Mouse (Mus musculus) MEL (cell line): ENCODE measurements around the gene Pxylp1.
A peak's percentile ranks its signal among the peaks of the same experiment; 100 is the strongest.

Experiments used
- BHLHE40 ChIP-seq: IDR thresholded peaks from 2 replicates; pipeline ENCODE4 v1.6.1; 2012; ENCODE audit warnings: low read depth, mild to moderate bottlenecking, inconsistent platforms, low read length, improper control_type of control experiment, borderline replicate concordance
- CTCF ChIP-seq, 3 experiments: IDR thresholded peaks in 2 of 3; conservative IDR thresholded peaks in 1 of 3; 2 replicates each; pipeline ENCODE4 v1.5.1; 2011 to 2012; ENCODE audit warnings: low read length in 3 of 3, low read depth in 2 of 3, mild to moderate bottlenecking in 2 of 3, improper control_type of control experiment in 1 of 3, inconsistent platforms in 1 of 3, mixed read lengths in 1 of 3, moderate library complexity in 1 of 3; ENCODE audit not compliant: control insufficient read depth in 1 of 3, insufficient read depth in 1 of 3, poor library complexity in 1 of 3, severe bottlenecking in 1 of 3
- ELF1 ChIP-seq: IDR thresholded peaks from 2 replicates; pipeline ENCODE4 v1.6.1; 2014; ENCODE audit warnings: low read depth, mild to moderate bottlenecking, inconsistent platforms, low read length, improper control_type of control experiment, moderate library complexity
- EP300 ChIP-seq, 2 experiments: IDR thresholded peaks; 2 replicates each; pipeline ENCODE4 v1.6.1; 2011; ENCODE audit warnings: improper control_type of control experiment in 2 of 2, low read length in 2 of 2, low read depth in 1 of 2, mild to moderate bottlenecking in 1 of 2
- MAX ChIP-seq: IDR thresholded peaks from 2 replicates; pipeline ENCODE4 v1.6.1; 2011; ENCODE audit warnings: low read length, improper control_type of control experiment
- POLR2A ChIP-seq, 2 experiments: IDR thresholded peaks; 2 replicates each; pipeline ENCODE4 v1.6.1; 2011 to 2012; ENCODE audit warnings: low read length in 2 of 2, mild to moderate bottlenecking in 2 of 2, control low read depth in 1 of 2, improper control_type of control experiment in 1 of 2, low read depth in 1 of 2, moderate library complexity in 1 of 2; ENCODE audit not compliant: control insufficient read depth in 1 of 2, insufficient read depth in 1 of 2, poor library complexity in 1 of 2
- SMC3 ChIP-seq: IDR thresholded peaks from 2 replicates; pipeline ENCODE4 v1.6.1; 2011; ENCODE audit warnings: low read depth, low read length, improper control_type of control experiment
- TBP ChIP-seq: IDR thresholded peaks from 2 replicates; pipeline ENCODE4 v1.8.0; 2011; ENCODE audit warnings: low read depth, low read length, improper control_type of control experiment
- USF1 ChIP-seq: IDR thresholded peaks from 2 replicates; pipeline ENCODE4 v1.6.1; 2014; ENCODE audit warnings: low read depth, mild to moderate bottlenecking, inconsistent platforms, low read length, improper control_type of control experiment, moderate library complexity
- ZNF384 ChIP-seq: IDR thresholded peaks from 2 replicates; pipeline ENCODE4 v1.6.1; 2012; ENCODE audit warnings: low read depth, mild to moderate bottlenecking, inconsistent platforms, low read length, improper control_type of control experiment

DNA sequence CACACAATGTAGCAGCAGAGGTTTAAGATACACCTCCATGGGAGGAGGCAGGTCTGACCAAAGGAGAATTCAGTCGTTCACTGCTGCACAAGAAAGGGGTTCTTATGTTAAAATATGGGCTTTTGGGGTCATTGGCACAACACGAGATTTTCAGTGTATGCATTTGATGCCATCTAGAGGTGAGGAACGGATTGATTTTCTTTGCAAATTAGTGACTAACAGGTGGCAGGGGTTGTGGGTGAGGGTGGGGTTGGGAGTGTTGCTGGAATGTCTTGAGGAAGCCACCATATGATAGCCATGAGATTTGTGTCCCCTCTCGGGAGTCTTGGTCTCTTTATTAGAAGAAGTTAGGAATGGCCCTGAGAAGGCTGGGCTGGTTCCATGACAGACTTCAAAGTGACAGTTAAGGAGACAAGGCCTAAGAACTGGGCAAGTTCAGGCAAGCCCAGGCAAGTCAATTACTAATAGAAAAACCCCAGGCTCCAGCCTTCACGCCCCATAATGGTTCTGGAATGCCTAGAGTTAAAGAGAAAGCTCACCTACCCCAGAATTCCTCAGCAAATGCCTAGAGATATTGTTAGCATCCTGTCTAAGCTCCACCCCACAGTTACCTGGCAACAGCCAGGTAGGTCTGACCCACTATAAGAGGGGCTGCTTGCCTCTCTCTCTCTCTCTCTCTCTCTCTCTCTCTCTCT, 92.2 kb downstream of the Pxylp1 start:
- TF ChIP-seq ELF1 = no peak
- no peak for TF ChIP-seq EP300 (IDR thresholded peaks at IDR 0.05; ENCODE audit: low read depth in 1 of 2, low read length in 2 of 2)
- TF ChIP-seq CTCF (IDR thresholded peaks at IDR 0.05 in 2 of 3, conservative IDR thresholded peaks at IDR 0.05 in 1 of 3; ENCODE audit: control insufficient read depth in 1 of 3, insufficient read depth in 1 of 3, low read depth in 2 of 3, low read length in 3 of 3, poor library complexity in 1 of 3, severe bottlenecking in 1 of 3) = peak in 2 of 3 experiments; percentile 40 to 88; a peak in 4 of 6 replicates
- no peak for TF ChIP-seq USF1
- TF ChIP-seq TBP = no peak
- TF ChIP-seq POLR2A (IDR thresholded peaks at IDR 0.05; ENCODE audit: control insufficient read depth in 1 of 2, insufficient read depth in 1 of 2, low read depth in 1 of 2, low read length in 2 of 2, poor library complexity in 1 of 2) = no peak
- no peak for TF ChIP-seq MAX
- TF ChIP-seq BHLHE40 = 0 out of 2 replicates have a peak, but pooled peaks have one; percentile 31
- no peak for TF ChIP-seq ZNF384
- TF ChIP-seq SMC3 = peak; percentile 85
